Mouse (Mus musculus): ENCODE results near the gene Trappc6b.

GRCm38 (mm10) chr12:59013234-59013633 lies 48.0 kb downstream of the Trappc6b start, which contains the start of gene Gemin2:
- TF ChIP-seq TAL1 (IDR thresholded peaks at IDR 0.05; ENCODE audit: low read length) (no peak), GATA1 (IDR thresholded peaks at IDR 0.05; ENCODE audit: low read length) (no peak)
